Mouse (Mus musculus) inflammation-experienced regulatory T-cells (primary cell): ENCODE measurements around the gene Ubald1. TPM values are rescaled to one million over a fixed set of nuclear protein-coding genes. Genes with fewer than 3 reads are reported as not detected.

ENCODE experiments used
- polyA plus RNA-seq, 2 experiments: library from polyadenylated mRNA; unstranded; fragments of 100-300 nt; shearing (Covaris generic); gene quantifications; one replicate each; pipeline ENCODE4 v1.2.1; 2017

The Ubald1 gene
- polyA plus RNA-seq: 10 to 100 TPM; 45.2 to 57.2 TPM

DNA sequence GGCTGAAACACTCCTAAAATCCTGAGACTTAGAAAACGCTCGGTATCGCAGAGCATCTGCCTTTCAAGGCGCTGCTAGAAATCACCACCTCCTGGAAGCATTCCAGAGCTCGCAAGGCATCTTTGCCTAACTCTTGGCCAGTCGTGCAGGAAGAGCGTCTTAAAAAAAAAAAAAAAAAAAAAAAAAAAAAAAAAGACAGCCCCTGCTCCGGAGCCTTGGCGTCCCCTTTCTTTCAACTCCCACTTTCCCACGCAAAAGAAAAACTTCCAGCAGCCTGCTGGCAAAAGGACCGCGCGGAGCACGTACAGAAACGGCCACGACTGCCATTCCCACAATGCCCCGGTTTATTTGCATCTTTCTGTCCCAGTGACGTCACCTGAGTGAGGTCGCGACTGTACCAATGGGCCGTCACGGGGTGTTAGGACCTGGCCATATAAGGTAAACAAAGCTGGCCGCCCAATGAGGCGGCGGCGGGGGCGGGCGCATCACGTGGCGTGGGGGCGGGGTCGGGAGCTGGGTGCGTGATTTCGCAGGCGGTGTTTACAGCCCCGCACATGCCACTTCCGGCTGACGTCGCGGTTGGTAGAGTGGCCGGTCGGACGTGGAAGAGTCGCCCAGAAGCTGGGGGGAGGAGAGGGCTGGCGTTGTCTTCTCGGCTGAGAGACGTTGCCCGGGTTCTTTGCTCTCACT, at the start of gene Ubald1:
Gene Ubald1 (minus strand): TSS at position 180 of the 690 bp plus-strand sequence.

DNA sequence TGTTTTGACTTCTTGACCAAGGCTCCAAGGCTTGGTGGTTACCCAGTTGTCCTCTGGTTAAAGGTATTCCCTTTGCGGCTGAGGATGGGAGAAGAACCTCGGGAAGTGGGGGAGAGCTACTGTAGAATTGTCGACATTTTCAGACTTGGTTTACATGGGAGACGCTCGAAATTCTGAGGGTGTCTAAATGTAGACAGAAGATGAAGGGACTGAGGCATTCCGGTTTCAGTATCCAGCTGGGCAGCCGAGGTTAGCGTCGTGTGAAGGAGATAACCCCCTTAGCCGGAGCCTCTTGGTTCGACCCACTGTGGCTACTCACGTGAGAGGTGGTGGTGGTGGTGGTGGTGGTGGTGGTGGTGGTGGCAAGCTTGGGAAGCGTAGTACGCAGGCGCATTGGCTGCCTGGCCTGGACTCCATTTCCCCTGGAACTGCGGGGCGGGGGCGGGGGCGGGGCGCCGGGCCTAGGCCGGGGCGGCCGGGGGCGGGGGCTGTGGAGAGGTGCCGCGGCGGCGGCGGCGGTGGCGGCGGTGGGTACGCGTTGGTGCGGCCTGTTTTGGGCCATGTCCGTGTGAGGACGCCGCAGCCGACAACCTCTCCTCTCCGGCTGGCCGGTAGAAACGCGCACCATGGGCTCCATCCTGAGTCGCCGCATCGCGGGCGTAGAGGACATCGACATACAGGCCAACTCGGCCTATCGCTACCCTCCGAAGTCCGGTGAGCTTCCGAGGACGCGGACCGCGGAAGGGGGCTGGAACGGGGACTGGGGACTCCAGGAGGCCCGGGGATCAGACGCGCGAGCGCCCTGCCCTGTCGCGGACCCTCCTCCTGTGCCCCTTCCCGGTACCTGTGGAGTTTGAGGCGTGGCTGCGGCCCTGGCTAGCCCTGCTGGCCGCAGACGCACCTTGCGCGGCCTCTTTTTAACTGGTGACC, 5.9 kb upstream of the Ubald1 start, which contains the start of gene Mgrn1:
Gene Mgrn1 (plus strand): TSS at position 490 of the 930 bp plus-strand sequence.

DNA sequence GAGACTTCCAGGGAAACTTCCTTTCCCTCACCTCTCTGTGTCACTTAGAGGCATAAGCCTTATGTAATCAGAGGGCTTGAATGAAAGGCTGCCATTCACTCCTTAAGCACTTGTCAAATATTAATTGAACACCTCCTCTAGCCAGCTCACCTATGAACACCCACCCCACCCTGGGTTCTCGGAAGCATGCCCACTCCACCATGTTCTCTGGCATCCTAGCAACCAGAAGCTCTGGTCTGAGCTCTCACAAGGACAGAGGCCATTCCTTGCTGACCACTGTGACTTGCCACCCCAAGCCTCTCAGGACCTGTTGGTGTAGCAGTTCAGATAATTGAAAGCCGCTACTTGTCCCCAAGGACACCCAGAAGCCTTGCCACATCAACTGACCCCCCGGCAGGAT, 44.9 kb downstream of the Ubald1 start, which contains the start of gene 4930562C15Rik:
Gene 4930562C15Rik (plus strand): TSS at position 226 of the 400 bp plus-strand sequence.

Other genes with a start within 250 kb of the Ubald1 start
- under 1 TPM; 0.21 to 0.58 TPM for gene Vasn, start 240.4 kb downstream of the Ubald1 start, polyA plus RNA-seq
- 10 to 100 TPM; 47.0 to 67.0 TPM for gene Dnaja3, start 240.3 kb downstream of the Ubald1 start, polyA plus RNA-seq
- 100 to 1,000 TPM; 129 to 145 TPM for gene Coro7, start 200.5 kb downstream of the Ubald1 start, polyA plus RNA-seq
- 10 to 100 TPM in 1 of 2 experiments, 1 to 10 TPM in 1; 5.6 to 10.7 TPM for gene Nmral1, start 161.0 kb downstream of the Ubald1 start, polyA plus RNA-seq
- gene Hmox2, start 154.0 kb downstream of the Ubald1 start, polyA plus RNA-seq: 10 to 100 TPM; 79.9 to 84.3 TPM
- 10 to 100 TPM; 32.1 to 43.5 TPM for gene Cdip1, start 90.0 kb downstream of the Ubald1 start, polyA plus RNA-seq
- gene 4930562C15Rik, start 44.9 kb downstream of the Ubald1 start, polyA plus RNA-seq: 1 to 10 TPM in 1 of 2 experiments, under 1 TPM in 1; 0.68 to 1.6 TPM
- gene Mgrn1, start 5.9 kb upstream of the Ubald1 start, polyA plus RNA-seq: 10 to 100 TPM; 58.3 to 63.5 TPM
- gene Nudt16l1, start 58.4 kb upstream of the Ubald1 start, polyA plus RNA-seq: 100 to 1,000 TPM; 143 to 155 TPM
- gene Anks3, start 83.9 kb upstream of the Ubald1 start, polyA plus RNA-seq: 10 to 100 TPM; 72.6 to 81.3 TPM
- 1 to 10 TPM in 1 of 2 experiments, under 1 TPM in 1; 0.33 to 1.0 TPM for gene Sept12, start 117.5 kb upstream of the Ubald1 start, polyA plus RNA-seq
- under 1 TPM in 1 of 2 experiments, not detected in 1; 0.46 TPM for gene Smim22, start 127.0 kb upstream of the Ubald1 start, polyA plus RNA-seq
- gene Rogdi, start 133.2 kb upstream of the Ubald1 start, polyA plus RNA-seq: 10 to 100 TPM; 15.3 to 18.7 TPM
- 100 to 1,000 TPM; 133 to 156 TPM for gene Glyr1, start 169.5 kb upstream of the Ubald1 start, polyA plus RNA-seq
- gene Ubn1, start 169.7 kb upstream of the Ubald1 start, polyA plus RNA-seq: 10 to 100 TPM; 38.9 to 47.3 TPM